Mouse (Mus musculus) ES-E14 (cell line): ENCODE results near the gene Sipa1l2. TPM values are rescaled to one million over a fixed set of nuclear protein-coding genes. Genes with fewer than 3 reads are reported as not detected.
A peak's percentile ranks its signal among the peaks of the same experiment; 100 is the strongest.
"Not testable (repeated sequence)": the region's sequence is repeated elsewhere in the genome, so short reads cannot be mapped to it uniquely, and the experiment has no call there.

Experiments
- DNase-seq: peaks from one replicate; pipeline ENCODE4 v3.0.0-alpha.2; 2013; ENCODE audit warnings: low read depth, low spot score
- H3K27ac ChIP-seq: 2 replicates; pipeline ENCODE4 v1.5.1; 2012; ENCODE audit warnings: low read depth, mild to moderate bottlenecking, low read length, moderate library complexity, mixed read lengths; ENCODE audit not compliant: poor library complexity, insufficient read depth, severe bottlenecking
- H3K36me3 ChIP-seq: 2 replicates; pipeline ENCODE4 v1.6.1; 2012; ENCODE audit warnings: mild to moderate bottlenecking, low read length, moderate library complexity, mixed read lengths; ENCODE audit not compliant: control insufficient read depth, poor library complexity, insufficient read depth, severe bottlenecking
- H3K4me1 ChIP-seq, 2 experiments: fragments of 150-350 bp in 1 of 2; sonication (generic) in 1 of 2; 2 replicates each; pipeline ENCODE4 v1.6.1; 2012; ENCODE audit warnings: low read length in 2 of 2, mild to moderate bottlenecking in 1 of 2, mixed read lengths in 1 of 2; ENCODE audit not compliant: control insufficient read depth in 2 of 2, insufficient read depth in 2 of 2, poor library complexity in 1 of 2
- H3K4me3 ChIP-seq, 2 experiments: fragments of 150-350 bp in 1 of 2; sonication (generic) in 1 of 2; 2 replicates each; pipeline ENCODE4 v1.5.1; 2012; ENCODE audit warnings: low read length in 2 of 2, low read depth in 1 of 2, mild to moderate bottlenecking in 1 of 2, mixed read lengths in 1 of 2; ENCODE audit not compliant: insufficient read depth in 1 of 2, poor library complexity in 1 of 2, severe bottlenecking in 1 of 2
- H3K9ac ChIP-seq: 2 replicates; pipeline ENCODE4 v1.6.1; 2012; ENCODE audit warnings: low read depth, mild to moderate bottlenecking, low read length, mixed read lengths; ENCODE audit not compliant: poor library complexity, insufficient read depth, severe bottlenecking
- H3K9me3 ChIP-seq: fragments of 150-350 bp; sonication (generic); 2 replicates; pipeline ENCODE4 v1.6.1; 2012; ENCODE audit warnings: low read depth, mild to moderate bottlenecking, low read length; ENCODE audit not compliant: control insufficient read depth, insufficient read depth
- CHD2 ChIP-seq: IDR thresholded peaks from 2 replicates; pipeline ENCODE4 v1.6.1; 2014; ENCODE audit warnings: mild to moderate bottlenecking, low read depth, low read length, inconsistent platforms
- HCFC1 ChIP-seq: IDR thresholded peaks from 2 replicates; pipeline ENCODE4 v1.6.1; 2012; ENCODE audit warnings: low read length, inconsistent platforms, borderline replicate concordance; ENCODE audit not compliant: insufficient read depth
- MAFK ChIP-seq: IDR thresholded peaks from 2 replicates; pipeline ENCODE4 v1.6.1; 2014; ENCODE audit warnings: mild to moderate bottlenecking, low read depth, low read length, inconsistent platforms; ENCODE audit not compliant: insufficient read depth
- ZC3H11A ChIP-seq: IDR thresholded peaks from 2 replicates; pipeline ENCODE4 v1.6.1; 2012; ENCODE audit warnings: low read depth, mild to moderate bottlenecking, inconsistent platforms, low read length, borderline replicate concordance
- ZNF384 ChIP-seq: IDR thresholded peaks from 2 replicates; pipeline ENCODE4 v1.6.1; 2012; ENCODE audit warnings: low read depth, low read length, inconsistent platforms
- in situ Hi-C, 2 experiments: fragments of 600-800 bp; cut with MboI; formaldehyde crosslinking; loops; one replicate each; pipeline ENCODE4 v1.15.1; 2025; ENCODE audit warnings: low sequenced_read_pairs in 2 of 2, inconsistent platforms in 1 of 2; ENCODE audit not compliant: unreplicated experiment in 2 of 2
- total RNA-seq: library from RNA; depleted of rRNA; stranded (reverse); fragments of 300-350 nt; gene quantifications from 2 replicates; pipeline ENCODE4 v1.2.3, GENCODE M21; 2012

The Sipa1l2 gene
- total RNA-seq, 1 experiment, result 19.0 TPM

DNA sequence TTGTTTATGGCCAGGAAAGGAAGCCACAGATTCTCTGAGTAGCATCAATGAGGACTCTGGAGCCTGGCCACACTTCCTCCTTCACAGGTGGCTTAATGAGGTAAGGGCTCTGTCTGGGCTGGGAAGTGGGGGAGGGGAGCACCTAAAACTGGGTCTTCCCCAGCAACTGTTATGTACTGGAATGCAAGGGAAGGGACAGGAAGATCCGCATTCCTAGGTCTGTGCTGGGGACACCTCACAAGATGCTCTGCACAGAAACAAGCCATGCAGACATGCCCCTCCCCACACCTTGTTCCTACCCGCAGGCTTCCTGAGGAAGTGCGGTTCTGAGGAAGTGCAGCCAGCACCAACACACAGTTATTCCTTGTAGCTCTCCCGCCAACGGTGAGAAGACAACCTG, 46.4 kb downstream of the Sipa1l2 start:
- H3K9me3 ChIP-seq, result no peaks in the 10 kb centered on the region
- H3K4me1 ChIP-seq, result peaks cover 26 to 60% of the 10 kb centered on the region in 2 experiments
- TF ChIP-seq ZNF384 (no peak), HCFC1 (no peak), ZC3H11A (no peak), CHD2 (peak; percentile 58; the same call in 1 of the 2 replicates)
- in situ Hi-C loops, result no loop called here
- no peak overlapping the region for H3K4me3 ChIP-seq
- DNase-seq, result no peak
- no peaks in the 10 kb centered on the region; the same call in 1 of the 2 replicates for H3K36me3 ChIP-seq
- no peak overlapping the region for H3K27ac ChIP-seq
- no peak overlapping the region for H3K9ac ChIP-seq

DNA sequence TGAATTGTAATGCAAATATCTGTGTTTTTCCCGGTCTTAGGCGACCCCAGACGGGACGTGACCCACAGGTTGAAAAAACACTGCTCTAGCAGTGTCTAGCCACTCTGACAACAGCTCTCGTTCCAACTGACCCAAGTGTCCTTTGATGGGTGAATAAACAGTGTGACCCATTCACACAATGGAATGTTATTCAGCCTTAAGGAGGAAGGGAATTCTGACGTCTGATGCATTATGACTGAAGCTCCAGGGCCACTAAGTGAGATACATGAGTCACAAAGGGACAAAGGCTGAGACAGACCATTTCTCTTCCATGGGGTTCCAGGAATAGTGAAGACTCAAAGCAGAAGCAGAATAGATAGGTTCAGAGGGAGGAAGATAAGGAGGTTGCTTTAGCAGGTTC, 47.5 kb downstream of the Sipa1l2 start:
- H3K4me3 ChIP-seq, result no peak overlapping the region
- no peaks in the 10 kb centered on the region; the same call in 1 of the 2 replicates for H3K36me3 ChIP-seq
- in situ Hi-C loops, result no loop called here
- peaks cover 27 to 52% of the 10 kb centered on the region in 2 experiments for H3K4me1 ChIP-seq
- H3K27ac ChIP-seq, result no peak overlapping the region
- DNase-seq, result no peak
- H3K9me3 ChIP-seq, result no peaks in the 10 kb centered on the region
- no peak overlapping the region for H3K9ac ChIP-seq
- TF ChIP-seq ZNF384 (no peak), CHD2 (no peak), ZC3H11A (no peak)

DNA sequence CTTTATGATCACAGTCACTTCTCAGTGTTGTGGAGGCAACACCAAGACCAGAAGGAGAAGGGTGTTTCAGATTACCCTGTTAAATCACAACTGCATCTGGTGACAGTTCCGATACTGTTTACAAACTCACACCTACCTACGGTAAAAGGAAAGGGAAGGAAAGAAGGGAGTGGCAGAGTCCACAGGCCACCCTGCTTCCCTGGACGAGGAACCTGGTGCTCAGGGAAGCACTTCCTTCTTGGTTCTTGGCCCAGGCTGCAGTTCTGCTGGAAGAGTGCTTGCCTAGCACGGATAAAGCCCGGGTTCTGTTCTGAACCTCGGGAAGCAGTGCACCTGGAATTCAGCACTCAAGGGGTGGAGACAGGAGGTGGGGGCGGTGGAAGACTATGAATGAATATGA, 48.5 kb downstream of the Sipa1l2 start:
- no peaks in the 10 kb centered on the region for H3K9me3 ChIP-seq
- in situ Hi-C loops, result no loop called here
- H3K27ac ChIP-seq, result peak overlapping the region; percentile 42; the same call in 1 of the 2 replicates
- no peaks in the 10 kb centered on the region; the same call in 1 of the 2 replicates for H3K36me3 ChIP-seq
- peaks cover 28 to 46% of the 10 kb centered on the region in 2 experiments for H3K4me1 ChIP-seq
- TF ChIP-seq HCFC1 (no peak), ZNF384 (no peak), MAFK (no peak), ZC3H11A (no peak), CHD2 (no peak)
- no peak for DNase-seq
- H3K4me3 ChIP-seq, result no peak overlapping the region
- H3K9ac ChIP-seq, result no peak overlapping the region

DNA sequence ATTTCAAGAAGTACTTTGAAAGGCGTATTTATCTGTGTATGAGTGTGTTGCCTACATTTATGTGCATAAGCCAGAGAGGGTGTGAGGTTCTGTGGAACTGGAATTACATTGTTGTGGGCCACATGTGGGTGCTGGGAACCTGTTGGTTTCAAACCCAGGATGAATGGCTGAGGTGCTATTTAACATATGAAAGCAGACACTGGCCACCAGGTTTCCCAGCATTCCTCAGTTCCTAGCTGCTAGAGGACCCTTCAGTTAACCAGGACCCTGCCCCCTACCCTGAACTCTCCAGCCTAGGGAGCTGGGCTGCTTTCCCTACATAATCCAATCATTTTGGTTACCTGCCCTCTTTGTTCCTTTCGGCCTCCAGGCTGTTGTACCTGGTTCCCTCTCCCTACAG, 49.3 kb downstream of the Sipa1l2 start:
- H3K4me1 ChIP-seq, result peaks cover 28 to 50% of the 10 kb centered on the region in 2 experiments

DNA sequence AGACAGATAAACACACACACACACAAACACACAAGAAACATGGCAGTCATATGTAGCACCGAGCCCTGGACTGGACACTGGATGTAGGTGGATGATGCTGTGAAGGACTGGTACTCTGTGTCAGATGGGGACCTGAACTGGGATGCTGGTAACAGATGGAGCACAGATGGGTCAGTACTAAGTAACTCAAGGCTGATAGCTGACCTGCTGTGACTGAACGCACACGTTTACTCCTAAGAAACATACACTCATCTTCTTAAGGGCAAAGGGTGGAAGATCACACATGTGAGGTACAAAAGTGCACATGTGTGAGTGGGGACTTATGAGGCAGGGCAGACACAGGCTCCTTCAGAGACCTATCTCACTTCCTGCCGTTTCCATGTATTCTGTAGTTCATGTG, 50.7 kb downstream of the Sipa1l2 start:
- H3K27ac ChIP-seq, result no peak overlapping the region

More for the DNA sequence above, 49.3 kb downstream of the Sipa1l2 start:
- DNase-seq, H3K27ac ChIP-seq, H3K36me3 ChIP-seq, H3K4me3 ChIP-seq, H3K9me3 ChIP-seq, in situ Hi-C loops: not testable (repeated sequence)
- H3K9ac ChIP-seq, result peak overlapping the region; percentile 30; the same call in 1 of the 2 replicates

More for the DNA sequence above, 50.7 kb downstream of the Sipa1l2 start:
- Histone ChIP-seq H3K9me3 (no peaks in the 10 kb centered on the region), H3K9ac (no peak overlapping the region), H3K4me1 (peaks cover 31 to 49% of the 10 kb centered on the region in 2 experiments), H3K4me3 (no peak overlapping the region), H3K36me3 (no peaks in the 10 kb centered on the region; the same call in 1 of the 2 replicates)
- TF ChIP-seq HCFC1, result no peak
- no peak for TF ChIP-seq CHD2
- TF ChIP-seq MAFK, result no peak
- TF ChIP-seq ZNF384, result no peak
- TF ChIP-seq ZC3H11A, result no peak
- DNase-seq, result no peak
- in situ Hi-C loops, result no loop called here
